Mouse (Mus musculus) adrenal gland, adult (tissue): ENCODE data around the gene 2310061I04Rik.
A peak's percentile ranks its signal among the peaks of the same experiment; 100 is the strongest.
"Not testable (repeated sequence)": the region's sequence is repeated elsewhere in the genome, so short reads cannot be mapped to it uniquely, and the experiment has no call there.

ENCODE experiments used
- DNase-seq, 2 experiments: peaks; one replicate each; pipeline ENCODE4 v3.0.0; 2022 to 2023; ENCODE audit warnings: low spot score in 1 of 2; ENCODE audit not compliant: inconsistent age in 2 of 2

Gene 2310061I04Rik

DNA sequence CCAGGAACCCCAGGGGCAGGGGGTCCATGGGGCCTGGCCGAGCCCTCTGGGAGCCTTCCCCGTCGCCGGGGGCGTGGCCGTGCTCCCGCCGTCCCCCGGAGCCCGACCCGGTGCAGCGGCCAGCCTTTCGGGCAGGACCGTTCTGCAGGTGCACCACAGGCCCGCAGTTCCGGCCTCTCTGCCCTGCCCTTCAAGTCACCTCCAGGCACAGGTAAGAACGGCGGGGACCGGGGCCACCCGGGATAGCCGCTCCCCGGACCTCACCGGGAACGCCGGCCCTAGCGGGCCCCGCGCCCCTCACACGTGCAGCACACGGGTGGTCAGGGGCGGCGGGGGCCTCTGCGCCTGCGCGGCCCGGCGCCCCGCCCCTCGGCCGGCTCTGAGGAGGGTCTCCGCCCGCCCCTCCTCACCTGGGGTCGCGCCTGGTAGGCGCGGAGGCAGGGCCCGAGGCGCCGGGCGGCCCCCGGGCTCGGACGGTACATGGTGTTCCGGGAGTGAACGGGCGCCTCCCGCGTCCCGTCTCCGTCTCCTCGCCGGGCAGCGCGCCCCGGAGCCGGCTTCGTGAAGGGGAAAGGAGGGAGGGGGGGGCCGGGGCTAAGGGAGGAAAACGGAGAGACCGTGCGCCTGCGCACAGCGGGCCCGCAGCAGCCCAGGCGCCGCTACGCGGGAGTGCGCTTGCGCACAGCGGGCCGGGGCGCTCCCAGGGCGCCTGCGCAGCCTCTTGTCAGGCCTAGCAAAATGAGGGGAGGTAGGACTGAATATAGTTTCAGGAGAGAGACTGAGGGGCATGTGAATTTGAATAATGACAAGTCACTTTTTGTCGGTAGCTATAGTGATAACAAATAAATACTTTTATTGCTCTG is at the start of gene 2310061I04Rik:
TSS of gene 2310061I04Rik (minus strand) at position 651 of the 863 bp plus-strand sequence.
- DNase-seq, result peak; percentile 95 to 97

GRCm38 (mm10) chr17:35939941-35940340 is 42.7 kb upstream of the 2310061I04Rik start:
- no peak for DNase-seq

DNA sequence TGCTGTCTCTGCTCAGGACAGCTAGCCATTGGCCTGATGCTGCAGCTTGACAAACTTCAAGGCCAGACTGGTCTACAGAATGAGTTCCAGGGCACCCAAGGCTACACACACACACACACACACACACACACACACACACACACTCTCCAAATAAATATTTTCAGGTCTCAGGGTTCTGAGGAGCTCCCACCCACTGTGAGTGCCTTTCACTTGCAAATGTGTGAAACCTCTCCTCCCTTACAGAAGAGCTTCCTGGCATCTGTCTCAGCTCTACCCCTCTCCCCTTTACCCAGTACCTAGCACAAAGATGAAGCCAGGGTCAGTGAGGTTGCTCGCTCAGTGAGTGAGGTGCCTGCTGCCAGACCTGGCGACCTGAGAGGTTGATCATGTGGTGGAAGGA is 41.9 kb upstream of the 2310061I04Rik start:
- DNase-seq, result no peak

- DNase-seq, result peak; percentile 49 to 79
These were observed 40.6 kb upstream of the 2310061I04Rik start for GRCm38 (mm10) chr17:35937700-35938348.

- DNase-seq, result not testable (repeated sequence)
These were observed 38.5 kb upstream of the 2310061I04Rik start for GRCm38 (mm10) chr17:35935763-35936162.

DNA sequence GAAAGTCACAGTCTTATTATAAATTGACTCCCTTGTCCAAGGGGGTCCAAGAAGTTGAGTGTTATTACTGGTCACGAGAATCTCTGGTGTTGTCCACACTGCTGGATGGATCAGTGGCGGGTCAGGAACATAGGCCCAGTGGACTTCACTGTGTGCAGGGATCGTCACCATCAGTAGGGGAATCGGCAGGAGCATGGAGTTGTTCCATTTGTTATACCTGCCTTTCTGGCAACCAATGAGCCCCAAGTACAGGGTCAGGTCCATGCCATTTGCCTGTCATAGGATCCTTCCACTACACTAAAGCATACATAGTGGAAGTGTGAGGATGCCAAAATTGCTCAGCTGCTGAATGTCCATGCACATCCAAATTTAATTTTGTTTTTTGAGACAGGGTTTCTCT is 35.4 kb upstream of the 2310061I04Rik start:
- peak in 1 of 2 experiments; percentile 17 for DNase-seq

GRCm38 (mm10) chr17:35930627-35931026 is 33.4 kb upstream of the 2310061I04Rik start:
- no peak for DNase-seq

GRCm38 (mm10) chr17:35929534-35929933 is 32.3 kb upstream of the 2310061I04Rik start:
- no peak for DNase-seq

DNA sequence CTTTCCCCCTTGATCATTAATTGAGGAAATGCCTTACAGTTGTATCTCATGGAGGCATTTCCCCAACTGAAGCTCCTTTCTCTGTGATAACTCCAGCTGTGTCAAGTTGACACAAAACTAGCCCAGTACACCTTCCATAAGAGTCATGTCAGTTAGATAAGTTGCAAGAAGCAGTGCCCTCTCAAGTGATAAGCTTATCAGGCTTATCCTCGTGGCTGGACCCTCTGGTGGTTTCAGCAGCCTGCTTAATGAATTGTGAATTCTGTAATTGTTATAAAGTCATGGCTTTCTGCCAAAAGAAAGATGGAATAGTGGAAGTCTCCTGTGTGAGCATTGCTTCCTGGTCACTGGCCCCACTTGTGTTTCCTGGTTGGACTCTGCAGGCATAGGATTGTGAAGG is 30.2 kb upstream of the 2310061I04Rik start:
- no peak for DNase-seq

GRCm38 (mm10) chr17:35923281-35923680 is 26.1 kb upstream of the 2310061I04Rik start:
- DNase-seq, result no peak

DNA sequence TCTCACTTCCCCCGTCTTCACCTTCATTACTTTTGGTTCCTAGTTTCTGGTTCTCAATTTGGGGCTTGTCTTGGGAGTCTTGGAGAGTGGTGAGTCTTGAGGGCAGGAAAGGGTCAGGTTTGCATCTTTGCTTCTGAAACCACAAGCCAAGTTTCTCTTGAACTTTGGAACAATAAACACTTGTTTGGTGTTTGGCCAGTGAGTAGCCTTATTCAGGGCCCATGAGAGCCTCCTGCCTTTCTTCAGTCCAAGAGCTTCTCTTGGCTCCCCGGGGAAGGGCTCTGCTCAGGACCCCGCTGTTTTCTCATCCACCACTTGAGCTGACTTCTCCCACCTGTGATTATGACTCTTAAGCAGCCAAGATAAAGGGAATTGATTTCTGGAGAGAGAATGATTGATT is 25.3 kb upstream of the 2310061I04Rik start:
- DNase-seq, result no peak

DNA sequence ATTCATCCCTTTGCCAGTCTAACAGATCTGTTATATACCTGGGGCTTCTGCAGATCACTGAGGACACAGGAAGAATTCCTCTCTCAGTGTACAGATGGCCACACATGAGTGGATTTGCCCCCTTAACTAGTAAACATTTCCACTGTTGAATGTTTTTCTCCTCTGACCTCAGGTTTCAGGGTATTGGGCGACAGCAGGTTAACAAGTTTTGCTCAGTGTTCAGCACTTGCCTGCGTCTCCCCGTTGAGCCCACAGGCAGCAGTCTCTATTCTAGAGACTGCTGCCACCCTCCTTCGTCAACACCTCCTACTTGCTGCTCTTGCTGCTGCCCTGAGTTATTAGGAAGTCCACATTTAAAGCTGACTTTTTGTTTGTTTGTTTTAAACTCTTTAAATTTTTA is 24.5 kb upstream of the 2310061I04Rik start:
- no peak for DNase-seq

- peak in 1 of 2 experiments; percentile 77 for DNase-seq
These were observed 23.8 kb upstream of the 2310061I04Rik start for GRCm38 (mm10) chr17:35920862-35921562.

DNA sequence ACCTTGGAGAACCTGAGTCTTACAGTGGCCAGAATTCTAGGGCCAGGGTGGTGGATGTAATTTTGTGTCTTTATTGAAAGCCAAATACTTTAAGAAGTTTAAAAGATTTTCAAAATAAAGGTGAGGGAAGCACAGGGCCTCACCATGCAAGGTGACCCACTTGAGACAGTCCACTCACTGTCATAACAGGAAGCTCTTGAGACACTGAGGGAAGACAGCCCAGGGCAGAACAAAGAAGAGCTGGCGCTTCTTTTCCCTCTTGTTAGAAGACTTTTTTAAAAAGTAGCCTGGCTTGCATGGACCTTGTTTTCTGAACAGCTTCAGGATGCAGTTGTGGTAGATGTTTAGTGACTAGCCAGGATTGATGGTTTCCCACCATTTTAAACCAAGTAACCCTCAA is 23.2 kb upstream of the 2310061I04Rik start:
- DNase-seq, result peak in 1 of 2 experiments; percentile 58

GRCm38 (mm10) chr17:35919864-35920301 is 22.7 kb upstream of the 2310061I04Rik start:
- DNase-seq, result peak in 1 of 2 experiments; percentile 67

DNA sequence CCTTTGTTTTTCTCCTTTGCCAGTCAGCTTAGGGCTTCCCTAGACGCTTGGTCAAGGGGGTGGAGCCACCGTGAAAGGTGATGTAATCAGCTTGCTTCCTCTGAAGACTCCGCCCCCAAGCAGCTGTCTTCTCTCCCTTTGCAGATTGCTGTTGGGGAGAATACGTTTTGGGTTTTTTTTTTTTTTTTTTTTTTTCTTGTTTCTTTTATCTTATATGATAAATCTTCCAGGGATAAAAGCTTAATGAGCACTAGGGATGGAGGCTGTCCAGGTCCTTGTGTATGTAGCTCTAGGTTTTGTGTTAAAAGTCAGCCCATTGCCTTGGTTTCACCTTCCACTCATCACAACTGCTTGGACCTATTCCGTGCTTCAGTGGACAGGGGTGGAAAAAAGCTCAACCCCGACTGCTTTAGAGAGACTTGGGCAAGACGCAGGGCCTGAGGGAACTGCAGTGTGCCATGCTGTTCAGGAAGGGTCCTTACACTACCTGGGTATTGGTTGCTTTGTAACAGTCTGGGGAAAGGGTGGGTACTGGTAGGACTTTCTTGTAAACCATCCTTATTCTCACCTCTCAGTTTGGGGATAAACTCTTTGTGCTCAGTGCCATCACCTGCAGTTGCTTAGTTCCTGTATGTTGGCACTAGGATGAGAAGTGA is 22.0 kb upstream of the 2310061I04Rik start:
- DNase-seq, result peak; percentile 97 to 98

DNA sequence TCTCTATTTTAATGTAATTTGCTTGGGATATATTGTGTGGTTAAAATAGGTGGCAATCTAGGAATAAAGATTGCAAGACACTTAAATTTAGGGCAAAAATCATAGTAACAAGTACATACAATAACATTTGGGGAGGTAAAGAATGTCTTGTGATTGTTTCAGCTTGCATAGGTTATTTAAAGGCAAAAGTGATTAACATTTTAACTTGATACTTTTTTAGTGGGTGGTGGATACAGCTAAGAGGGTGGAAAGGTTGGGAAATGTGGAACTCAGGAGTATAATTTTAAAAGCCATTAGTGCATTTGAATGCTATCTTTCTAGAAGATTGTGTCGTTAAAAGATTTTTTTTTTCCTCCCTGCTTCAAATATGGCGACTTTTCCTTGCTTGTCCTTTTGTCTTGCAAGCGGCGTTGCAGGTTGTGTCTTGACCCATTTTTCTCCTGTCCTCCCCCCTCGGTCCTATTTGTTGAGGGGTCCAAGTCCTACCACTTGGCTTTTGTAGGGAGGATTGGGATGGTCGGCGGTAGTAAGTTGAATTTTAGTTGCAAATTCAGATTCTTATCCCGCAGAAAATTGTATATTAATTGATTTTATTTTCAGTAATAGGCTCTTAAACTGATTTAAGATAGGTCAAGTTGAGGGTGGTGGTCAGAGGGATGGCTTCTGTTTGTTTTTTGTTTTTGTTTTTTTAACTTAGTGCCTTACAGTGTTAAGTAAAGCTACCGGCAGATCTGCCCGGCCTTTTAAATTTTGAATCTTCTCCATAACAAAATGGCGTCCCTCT is 21.2 kb upstream of the 2310061I04Rik start:
- DNase-seq, result peak; percentile 53 to 89

- DNase-seq, result peak; percentile 36 to 81
These were observed 20.4 kb upstream of the 2310061I04Rik start for GRCm38 (mm10) chr17:35917463-35918251.

GRCm38 (mm10) chr17:35917143-35917462 is 19.9 kb upstream of the 2310061I04Rik start:
- DNase-seq, result no peak
